Mouse (Mus musculus) kidney, postnatal 10 days (tissue): ENCODE data around the gene Olfr1046.
"Not testable (repeated sequence)": the region's sequence is repeated elsewhere in the genome, so short reads cannot be mapped to it uniquely, and the experiment has no call there.

Experiments
- DNase-seq: peaks from one replicate; pipeline ENCODE4 v3.0.0; 2021; ENCODE audit warnings: mixed read lengths

Gene Olfr1046

DNA sequence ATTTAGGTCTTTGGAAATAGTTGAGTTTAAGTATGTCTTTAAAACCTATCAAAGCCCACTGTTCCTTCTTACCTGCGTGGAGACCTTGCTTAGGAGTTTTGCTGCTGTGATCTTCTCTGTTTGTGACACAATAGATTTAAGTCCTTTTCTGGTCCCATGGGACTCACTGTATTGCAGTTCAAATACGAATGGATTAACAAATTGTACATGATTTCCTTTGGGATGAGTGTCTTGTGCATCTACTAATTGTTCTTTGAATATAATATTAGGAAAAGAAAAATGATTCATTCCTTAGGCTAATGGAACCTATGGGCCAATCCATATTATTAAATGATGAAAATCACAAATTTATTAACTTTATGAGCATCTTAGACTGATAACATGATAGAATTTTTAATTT, at the start of gene Olfr1046:
Gene Olfr1046 (minus strand): TSS at position 101 of the 400 bp plus-strand sequence.
- DNase-seq = no peak

DNA sequence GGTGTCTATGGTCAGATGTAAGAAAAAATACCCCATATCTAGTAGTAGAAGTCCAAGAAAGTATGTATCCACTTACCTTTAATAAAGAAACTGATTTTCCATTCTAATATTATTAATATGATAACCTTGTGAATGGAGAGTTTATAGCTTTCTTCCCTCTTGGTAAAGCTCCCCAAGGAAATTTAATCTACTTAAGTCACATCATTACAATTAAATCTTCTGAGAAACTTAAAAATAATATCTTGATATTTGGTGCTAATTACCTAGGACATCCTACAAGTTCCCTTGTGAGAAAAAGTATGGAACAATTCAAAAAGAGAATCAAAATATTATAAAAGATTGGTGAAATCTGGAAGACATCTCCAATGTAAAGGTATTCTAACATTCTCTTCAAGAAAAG, 39.1 kb upstream of the Olfr1046 start, which contains the start of gene Olfr1049:
Gene Olfr1049 (minus strand): TSS at position 101 of the 400 bp plus-strand sequence.
- not testable (repeated sequence) for DNase-seq

DNA sequence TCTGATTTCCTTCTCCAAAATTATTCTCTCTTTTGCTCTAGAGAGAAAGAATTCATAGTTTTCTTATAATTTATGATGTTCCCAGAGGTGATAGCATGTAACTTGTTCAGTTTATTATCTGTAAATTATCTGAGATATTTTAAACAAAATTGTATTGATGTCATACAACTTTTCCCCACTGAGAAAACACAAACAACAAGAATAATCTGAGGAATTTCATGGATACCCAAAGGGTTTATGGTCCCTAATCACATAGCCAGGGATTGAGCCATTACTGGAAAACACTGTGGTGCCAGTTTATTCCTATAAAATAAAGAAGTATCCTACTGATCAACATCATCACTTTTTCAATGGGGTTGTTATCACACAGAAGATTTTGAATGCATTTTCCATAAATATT, 21.1 kb upstream of the Olfr1046 start, which contains the start of gene Olfr1048:
Gene Olfr1048 (minus strand): TSS at position 101 of the 400 bp plus-strand sequence.
- DNase-seq = no peak

DNA sequence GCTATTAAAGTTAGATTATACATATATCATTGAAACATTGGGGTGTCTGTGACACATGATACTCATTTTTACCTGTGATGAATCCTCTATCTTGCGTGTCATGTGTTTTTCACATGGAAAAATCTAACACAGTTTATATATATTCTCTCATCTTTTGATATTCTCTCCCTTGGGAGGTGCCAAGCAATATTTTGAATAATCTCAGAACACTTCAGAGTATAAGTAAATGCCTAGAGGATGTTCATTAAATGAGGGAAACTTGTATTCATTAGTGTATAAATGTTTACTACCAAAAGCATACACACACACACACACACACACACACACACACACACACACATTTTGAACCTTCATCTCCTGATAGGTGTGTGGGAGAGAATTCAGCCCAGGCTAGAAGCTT, 12.2 kb upstream of the Olfr1046 start, which contains the start of gene Olfr1047:
Gene Olfr1047 (minus strand): TSS at position 101 of the 400 bp plus-strand sequence.
- DNase-seq = no peak

DNA sequence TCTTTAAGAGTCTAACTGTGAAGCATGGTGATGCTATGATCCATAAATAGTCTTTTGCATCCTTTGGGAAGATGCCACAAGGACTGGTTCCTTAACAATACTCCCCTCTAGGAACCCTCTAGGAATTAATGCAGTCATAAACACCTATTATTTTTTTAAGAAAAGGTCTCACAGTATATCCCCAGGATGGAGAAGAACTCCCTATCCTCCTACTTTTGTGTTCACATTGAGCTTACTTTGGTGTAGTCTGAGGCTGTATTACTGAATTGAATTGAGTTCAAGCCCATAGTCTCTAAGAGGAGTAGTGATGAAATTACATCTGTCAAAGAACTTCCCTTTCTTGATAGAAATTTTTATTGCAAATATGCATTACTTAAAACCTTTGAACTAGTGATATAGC, 16.2 kb downstream of the Olfr1046 start, which contains the start of gene Olfr1045:
Gene Olfr1045 (minus strand): TSS at position 101 of the 400 bp plus-strand sequence.
- no peak for DNase-seq

DNA sequence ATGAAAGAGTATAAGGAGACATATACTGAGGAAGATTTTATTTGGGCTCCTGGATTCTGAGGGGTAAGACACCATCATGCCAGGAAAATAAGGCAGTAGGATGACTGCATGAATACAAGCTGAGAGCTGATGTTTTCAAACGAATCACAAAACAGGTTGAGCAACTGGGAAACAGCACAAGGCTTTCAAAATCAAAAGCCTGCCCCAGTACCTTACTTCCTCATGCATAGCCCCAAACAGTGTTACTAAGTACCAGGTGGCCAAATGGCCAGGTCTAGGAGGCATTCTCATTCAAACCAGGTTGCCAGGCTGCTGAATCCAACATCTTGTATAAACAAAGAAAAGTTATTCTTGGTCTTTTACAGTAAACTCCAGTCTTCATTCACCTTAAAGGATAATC, 23.3 kb downstream of the Olfr1046 start:
- no peak for DNase-seq

DNA sequence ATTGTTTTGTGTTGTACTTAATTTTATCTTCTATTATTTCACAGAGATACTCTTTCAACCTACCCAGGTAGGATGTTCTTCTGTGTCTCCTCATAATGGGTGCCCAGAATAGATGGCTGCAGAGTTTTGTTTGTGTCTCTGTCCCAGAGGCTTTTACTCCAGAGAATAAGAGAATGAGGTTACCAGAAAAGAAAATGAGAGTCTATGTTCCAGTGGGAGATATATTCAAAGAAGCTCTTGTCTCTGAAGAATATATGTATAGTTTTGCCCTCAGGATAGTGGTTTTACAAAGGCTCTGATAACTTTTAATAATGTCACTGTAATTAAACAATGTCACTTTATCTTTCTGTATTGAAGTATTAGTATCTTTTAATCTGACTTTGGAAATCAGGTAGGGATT, 33.5 kb downstream of the Olfr1046 start, which contains the start of gene Olfr52:
Gene Olfr52 (minus strand): TSS at position 101 of the 400 bp plus-strand sequence.
- DNase-seq = no peak

DNA sequence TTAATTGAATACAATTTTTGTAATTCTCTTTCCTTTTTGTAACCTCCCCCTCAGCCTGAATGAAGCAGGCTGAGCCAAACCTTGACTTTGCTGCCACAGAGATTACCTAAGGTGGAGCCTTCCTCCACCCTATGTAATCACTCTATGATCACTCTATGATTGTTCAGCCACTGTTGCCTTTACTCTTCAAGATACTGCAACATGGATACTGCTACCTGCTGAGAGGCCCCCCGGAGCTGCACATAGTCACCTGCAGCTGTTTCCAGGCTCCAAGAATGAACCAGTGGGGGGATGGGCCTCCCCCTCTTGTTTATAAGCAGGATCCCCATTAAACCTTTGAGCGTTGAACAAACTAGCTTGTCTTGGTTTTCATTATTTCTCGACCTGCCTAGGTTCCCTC, 39.2 kb downstream of the Olfr1046 start:
- no peak for DNase-seq

DNA sequence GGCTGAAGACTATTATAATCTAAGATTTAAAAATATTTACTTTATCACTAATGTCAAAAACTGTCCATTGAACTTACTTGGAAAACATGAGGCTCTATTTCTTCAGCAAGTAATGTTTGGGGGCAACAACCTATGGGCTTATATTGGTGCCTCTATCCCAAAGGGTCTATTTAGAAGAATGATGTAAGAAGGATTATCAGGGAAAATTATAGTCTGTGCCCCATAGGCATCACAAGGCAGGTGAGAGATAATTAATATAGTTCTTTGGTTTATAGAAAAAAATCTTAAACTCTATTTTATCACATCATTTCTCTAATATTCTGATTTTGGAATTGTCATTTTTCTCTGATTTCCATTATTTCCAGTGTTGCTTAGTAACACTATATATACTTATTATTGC, 41.4 kb downstream of the Olfr1046 start, which contains the start of gene Olfr1044:
Gene Olfr1044 (minus strand): TSS at position 101 of the 400 bp plus-strand sequence.
- no peak for DNase-seq

DNA sequence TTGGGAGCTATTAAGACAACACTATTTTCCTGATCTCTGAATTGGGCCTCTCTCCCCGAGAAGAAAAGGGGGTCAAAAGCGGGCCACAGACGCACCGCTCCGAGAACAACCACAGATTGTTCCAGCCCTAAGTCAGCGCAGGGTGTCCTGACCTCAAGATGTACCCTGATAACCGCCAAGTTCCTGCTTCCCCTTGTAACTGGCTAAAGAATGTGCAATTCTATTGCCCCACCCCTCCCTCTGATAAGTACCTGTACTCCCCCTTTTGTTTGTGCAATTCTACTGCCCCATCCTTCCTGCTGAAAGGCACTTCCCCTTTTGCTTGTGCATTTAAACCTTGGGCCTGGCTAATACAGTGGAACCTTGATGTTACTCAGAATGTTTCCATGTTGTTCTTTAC, 43.7 kb downstream of the Olfr1046 start:
- not testable (repeated sequence) for DNase-seq

DNA sequence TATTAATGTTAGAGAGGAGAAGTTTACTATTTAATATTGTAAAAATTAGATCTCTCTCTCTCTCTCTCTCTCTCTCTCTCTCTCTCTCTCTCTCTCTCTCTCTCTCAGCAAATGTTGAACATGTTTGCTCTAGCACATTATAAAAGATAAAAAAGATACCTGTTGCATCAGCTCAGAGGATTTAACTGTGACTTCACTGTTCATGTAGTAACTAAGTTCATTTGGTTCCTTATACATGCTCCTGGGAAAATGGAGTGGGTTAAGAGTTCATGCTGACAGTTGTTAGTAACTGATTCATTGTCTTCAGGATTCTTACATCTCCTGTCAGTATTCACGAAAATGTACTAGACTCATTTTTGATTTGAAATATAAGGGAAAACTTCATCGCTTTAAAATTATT, 51.7 kb downstream of the Olfr1046 start, which contains the start of gene Olfr1043:
Gene Olfr1043 (minus strand): TSS at position 101 of the 400 bp plus-strand sequence.
- no peak for DNase-seq
